Mouse (Mus musculus) megakaryocyte, embryonic 14.5 days (primary cell): ENCODE results near the gene Herc3. TPM values are rescaled to one million over a fixed set of nuclear protein-coding genes. Genes with fewer than 3 reads are reported as not detected.
"Not testable (repeated sequence)": the region's sequence is repeated elsewhere in the genome, so short reads cannot be mapped to it uniquely, and the experiment has no call there.

Source experiments
- H3K27me3 ChIP-seq: replicated peaks from 2 replicates; pipeline ENCODE3; 2012; ENCODE audit warnings: inconsistent platforms
- H3K36me3 ChIP-seq: replicated peaks from 2 replicates; pipeline ENCODE3; 2012; ENCODE audit warnings: low read length, inconsistent platforms, mixed read lengths
- H3K4me1 ChIP-seq: 2 replicates; pipeline ENCODE4 v1.6.1; 2012; ENCODE audit warnings: inconsistent platforms
- H3K4me3 ChIP-seq: replicated peaks from 2 replicates; pipeline ENCODE3; 2012; ENCODE audit warnings: moderate library complexity, mild to moderate bottlenecking, inconsistent platforms
- H3K9me3 ChIP-seq: 2 replicates; pipeline ENCODE4 v1.6.1; 2012; ENCODE audit warnings: inconsistent platforms
- FLI1 ChIP-seq: IDR thresholded peaks from 2 replicates; pipeline ENCODE4 v1.6.1; 2012; ENCODE audit warnings: low read length, inconsistent platforms, mixed read lengths
- GATA1 ChIP-seq: IDR thresholded peaks from 3 replicates; pipeline ENCODE4 v1.6.1; 2012; ENCODE audit warnings: mixed read lengths, low read length, inconsistent platforms, borderline replicate concordance
- polyA plus RNA-seq: library from polyadenylated mRNA; stranded (reverse); fragments of >175 nt; gene quantifications from 2 replicates; pipeline ENCODE4 v1.2.3, GENCODE M21; 2012; ENCODE audit warnings: low replicate concordance; ENCODE audit not compliant: insufficient read depth

The Herc3 gene
- polyA plus RNA-seq, 1 experiment, result 0.39 TPM

DNA sequence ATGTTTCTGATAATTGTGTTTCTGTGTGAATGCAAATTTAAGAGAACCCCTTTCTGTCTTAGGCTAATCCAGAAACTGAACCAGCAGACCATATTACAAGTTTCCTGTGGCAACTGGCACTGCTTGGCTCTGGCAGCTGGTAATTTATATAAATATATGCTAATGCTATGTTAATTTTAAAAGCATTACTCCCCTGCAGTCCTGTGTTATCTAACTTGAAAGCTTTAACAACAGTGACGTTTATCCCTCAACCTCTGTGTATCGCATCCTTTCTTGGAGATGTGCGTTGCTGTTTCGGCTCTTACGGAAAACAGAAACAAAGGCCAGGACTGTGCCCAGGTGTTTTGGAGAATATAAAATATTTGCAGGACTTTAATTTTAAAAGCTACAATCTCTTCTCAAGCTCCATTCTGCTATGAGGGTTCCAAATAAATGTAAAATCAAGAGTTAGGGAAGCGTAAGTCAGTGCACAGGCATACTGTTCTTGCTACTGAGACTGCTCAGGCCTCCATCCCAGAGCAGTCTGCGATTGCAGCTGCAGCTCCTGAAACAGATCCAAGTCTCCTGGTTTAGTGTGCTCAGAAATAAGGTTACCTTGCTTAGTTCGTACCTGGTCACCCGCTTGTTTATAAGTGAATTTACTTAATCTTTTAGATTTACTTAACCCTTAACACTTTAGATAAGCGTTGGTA lies 24.6 kb downstream of the Herc3 start:
- no peaks in the 10 kb centered on the region for H3K27me3 ChIP-seq
- H3K9me3 ChIP-seq, result no peaks in the 10 kb centered on the region
- TF ChIP-seq GATA1 (no peak), FLI1 (no peak)
- H3K4me1 ChIP-seq, result peaks cover 13% of the 10 kb centered on the region
- no peak overlapping the region for H3K4me3 ChIP-seq
- H3K36me3 ChIP-seq, result peaks cover 14% of the 10 kb centered on the region

- Histone ChIP-seq H3K36me3 (peaks cover 14% of the 10 kb centered on the region), H3K4me1 (peaks cover 13% of the 10 kb centered on the region), H3K9me3 (no peaks in the 10 kb centered on the region), H3K27me3 (no peaks in the 10 kb centered on the region), H3K4me3 (no peak overlapping the region)
- TF ChIP-seq GATA1 (no peak), FLI1 (no peak)
Observed at GRCm38 (mm10) chr6:58856494-58856893, 25.2 kb downstream of the Herc3 start.

- Histone ChIP-seq H3K4me1 (peaks cover 13% of the 10 kb centered on the region), H3K36me3 (peaks cover 14% of the 10 kb centered on the region), H3K27me3 (no peaks in the 10 kb centered on the region), H3K9me3 (no peaks in the 10 kb centered on the region), H3K4me3 (no peak overlapping the region)
- TF ChIP-seq FLI1 (no peak), GATA1 (no peak)
Observed at GRCm38 (mm10) chr6:58859517-58859916, 28.3 kb downstream of the Herc3 start.

GRCm38 (mm10) chr6:58862446-58862993 lies 31.3 kb downstream of the Herc3 start:
- Histone ChIP-seq H3K4me3 (no peak overlapping the region), H3K4me1 (no peaks in the 10 kb centered on the region), H3K27me3 (no peaks in the 10 kb centered on the region), H3K9me3 (no peaks in the 10 kb centered on the region), H3K36me3 (peaks cover 13% of the 10 kb centered on the region)
- TF ChIP-seq GATA1 (no peak), FLI1 (no peak)

DNA sequence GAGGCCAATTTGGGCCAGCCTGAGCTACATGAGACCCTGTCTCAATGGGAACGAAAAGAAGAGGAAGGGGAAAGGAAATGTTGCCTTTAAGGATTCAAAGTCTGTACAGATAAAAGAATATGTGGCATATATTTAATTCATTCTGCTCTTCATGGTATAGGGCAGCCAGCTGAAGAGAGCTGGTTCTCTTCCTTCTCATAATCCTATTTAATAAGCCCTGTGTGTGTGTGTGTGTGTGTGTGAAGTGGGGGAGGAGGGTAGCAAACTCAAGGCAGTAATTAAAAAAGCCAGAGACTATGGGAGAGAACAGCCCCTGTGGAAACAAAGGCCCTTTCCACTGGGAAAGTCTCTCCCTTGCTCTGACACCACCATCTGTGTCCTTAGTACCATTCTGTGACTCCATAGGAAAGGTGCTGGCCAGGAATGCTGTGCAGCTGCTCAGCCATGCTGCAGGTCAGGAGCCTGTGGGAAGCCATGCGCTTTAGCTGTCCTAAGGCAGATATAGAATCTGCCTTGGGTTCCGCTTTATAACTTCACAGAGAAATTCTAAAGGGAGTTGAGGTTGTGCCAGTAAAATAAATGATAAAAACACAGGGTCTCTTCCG lies 32.5 kb downstream of the Herc3 start:
- TF ChIP-seq FLI1, result no peak
- no peak for TF ChIP-seq GATA1
- Histone ChIP-seq H3K27me3 (no peaks in the 10 kb centered on the region), H3K9me3 (no peaks in the 10 kb centered on the region), H3K4me3 (no peak overlapping the region), H3K36me3 (peaks cover 9% of the 10 kb centered on the region), H3K4me1 (no peaks in the 10 kb centered on the region)

DNA sequence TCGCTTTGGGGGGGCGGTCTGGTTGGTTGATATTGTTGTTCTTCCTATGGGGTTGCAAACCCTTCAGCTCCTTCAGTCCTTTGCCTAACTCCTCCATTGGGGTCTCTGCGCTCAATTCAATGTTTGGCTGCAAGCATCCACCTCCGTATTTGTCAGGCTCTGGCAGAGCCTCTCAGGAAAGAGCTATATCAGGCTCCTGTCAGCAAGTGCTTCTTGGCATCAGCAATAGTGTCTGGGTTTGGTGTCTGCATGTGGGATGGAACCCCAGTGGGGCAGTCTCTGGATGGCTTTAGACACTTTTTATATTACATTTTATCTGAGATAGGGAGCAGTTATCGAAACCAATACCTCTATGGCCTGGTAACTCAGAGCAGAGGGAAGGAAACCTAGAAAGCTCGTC lies 36.6 kb downstream of the Herc3 start:
- not testable (repeated sequence) for H3K9me3 ChIP-seq, H3K36me3 ChIP-seq, H3K4me1 ChIP-seq, H3K27me3 ChIP-seq, H3K4me3 ChIP-seq

DNA sequence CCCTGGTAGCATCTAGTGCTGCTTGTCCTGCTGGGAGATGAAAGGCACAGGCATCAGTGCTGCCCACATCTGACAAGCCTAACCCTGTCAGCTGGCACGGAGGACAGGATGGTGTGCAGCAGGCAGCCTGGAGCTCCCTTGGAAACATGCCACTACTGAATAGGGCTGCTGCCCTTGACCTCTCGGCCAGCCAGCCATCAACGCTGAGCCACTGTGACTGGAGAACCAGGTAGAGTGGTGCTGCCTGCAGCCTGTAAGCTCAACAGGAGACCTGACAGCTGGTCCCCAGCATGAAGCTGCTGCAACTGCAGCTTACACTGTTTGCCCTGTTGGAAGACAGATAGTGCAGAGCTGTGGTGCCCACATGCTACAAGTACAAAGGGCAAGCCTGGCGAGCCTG lies 48.3 kb downstream of the Herc3 start:
- TF ChIP-seq FLI1, result no peak
- TF ChIP-seq GATA1, result no peak
- Histone ChIP-seq H3K4me1 (peaks cover 30% of the 10 kb centered on the region), H3K9me3 (no peaks in the 10 kb centered on the region), H3K27me3 (no peaks in the 10 kb centered on the region), H3K36me3 (peaks cover 20% of the 10 kb centered on the region), H3K4me3 (peak overlapping the region; percentile 50)

DNA sequence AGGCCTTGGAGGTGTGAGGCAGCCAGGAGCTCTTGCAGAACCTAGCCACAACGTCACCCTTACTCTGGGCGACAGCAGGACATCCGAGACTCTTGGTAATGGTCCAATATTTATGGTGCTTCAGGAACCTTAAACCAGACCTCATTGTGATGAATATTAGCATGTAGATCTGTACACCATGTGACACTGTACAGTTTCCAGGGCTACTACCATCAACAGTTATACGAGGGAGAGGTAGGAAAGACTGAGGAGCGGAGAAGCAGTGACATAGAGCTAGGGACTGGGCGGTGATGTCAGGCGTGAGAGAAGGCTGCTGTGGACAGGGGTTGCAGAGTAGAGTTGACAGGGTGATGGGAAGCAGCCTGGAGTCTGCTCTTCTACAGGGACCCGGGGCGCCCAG lies 48.7 kb downstream of the Herc3 start:
- TF ChIP-seq GATA1, result no peak
- TF ChIP-seq FLI1, result no peak
- no peaks in the 10 kb centered on the region for H3K9me3 ChIP-seq
- H3K4me1 ChIP-seq, result peaks cover 30% of the 10 kb centered on the region
- peaks cover 18% of the 10 kb centered on the region for H3K36me3 ChIP-seq
- H3K4me3 ChIP-seq, result no peak overlapping the region
- H3K27me3 ChIP-seq, result no peaks in the 10 kb centered on the region

GRCm38 (mm10) chr6:58880861-58881260 lies 49.6 kb downstream of the Herc3 start:
- Histone ChIP-seq H3K36me3 (peaks cover 18% of the 10 kb centered on the region), H3K27me3 (no peaks in the 10 kb centered on the region), H3K4me3 (no peak overlapping the region), H3K9me3 (no peaks in the 10 kb centered on the region), H3K4me1 (peaks cover 30% of the 10 kb centered on the region)
- TF ChIP-seq GATA1 (no peak), FLI1 (no peak)

DNA sequence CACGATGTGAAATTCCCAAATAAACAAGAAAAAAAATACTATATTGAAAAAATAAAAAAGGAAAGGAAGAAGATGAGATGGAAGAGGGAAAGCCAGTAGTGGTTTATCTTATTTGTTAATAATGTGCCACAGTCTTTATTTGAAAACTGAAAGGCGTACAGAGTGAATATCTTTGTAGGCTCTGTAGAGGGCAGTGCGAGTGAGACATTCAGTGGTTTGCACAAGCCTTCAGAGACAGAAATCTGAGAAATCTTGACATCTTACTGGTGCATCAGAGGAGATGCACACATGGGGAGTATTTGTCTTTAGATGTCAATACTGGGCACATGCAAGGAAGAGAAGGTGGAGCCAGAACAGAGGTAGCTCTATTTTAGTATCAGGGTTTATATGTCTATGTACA lies 50.1 kb downstream of the Herc3 start:
- H3K4me3 ChIP-seq, result no peak overlapping the region
- TF ChIP-seq GATA1, result no peak
- no peak for TF ChIP-seq FLI1
- H3K36me3 ChIP-seq, result peaks cover 18% of the 10 kb centered on the region
- H3K9me3 ChIP-seq, result no peaks in the 10 kb centered on the region
- H3K4me1 ChIP-seq, result peaks cover 30% of the 10 kb centered on the region
- no peaks in the 10 kb centered on the region for H3K27me3 ChIP-seq
